Mouse (Mus musculus) erythroblast, embryonic 14.5 days (primary cell): Measurements from ENCODE around the gene Fam205c. TPM values are rescaled to one million over a fixed set of nuclear protein-coding genes. Genes with fewer than 3 reads are reported as not detected.

Source experiments
- H3K27me3 ChIP-seq: 2 replicates; pipeline ENCODE4 v1.6.1; 2012; ENCODE audit warnings: inconsistent platforms; ENCODE audit not compliant: control insufficient read depth
- H3K36me3 ChIP-seq: 2 replicates; pipeline ENCODE4 v1.6.1; 2012; ENCODE audit warnings: mild to moderate bottlenecking, inconsistent platforms; ENCODE audit not compliant: control insufficient read depth
- H3K4me1 ChIP-seq: 2 replicates; pipeline ENCODE4 v1.6.1; 2012; ENCODE audit warnings: inconsistent platforms; ENCODE audit not compliant: control insufficient read depth
- H3K4me3 ChIP-seq: replicated peaks from 2 replicates; pipeline ENCODE3; 2012; ENCODE audit warnings: moderate library complexity, mild to moderate bottlenecking, inconsistent platforms
- H3K9me3 ChIP-seq: 2 replicates; pipeline ENCODE4 v1.6.1; 2012; ENCODE audit warnings: low read length, inconsistent platforms, mixed read lengths; ENCODE audit not compliant: control insufficient read depth
- GATA1 ChIP-seq: IDR thresholded peaks from 2 replicates; pipeline ENCODE4 v1.6.1; 2012; ENCODE audit warnings: low read length, inconsistent platforms, mixed read lengths
- TAL1 ChIP-seq: IDR thresholded peaks from 3 replicates; pipeline ENCODE4 v1.6.1; 2012; ENCODE audit warnings: low read length, inconsistent platforms, mixed read lengths
- polyA plus RNA-seq: library from polyadenylated mRNA; stranded (reverse); fragments of >175 nt; gene quantifications from 2 replicates; pipeline ENCODE4 v1.2.3, GENCODE M21; 2012

Gene Fam205c
- polyA plus RNA-seq, 1 experiment = not detected

DNA sequence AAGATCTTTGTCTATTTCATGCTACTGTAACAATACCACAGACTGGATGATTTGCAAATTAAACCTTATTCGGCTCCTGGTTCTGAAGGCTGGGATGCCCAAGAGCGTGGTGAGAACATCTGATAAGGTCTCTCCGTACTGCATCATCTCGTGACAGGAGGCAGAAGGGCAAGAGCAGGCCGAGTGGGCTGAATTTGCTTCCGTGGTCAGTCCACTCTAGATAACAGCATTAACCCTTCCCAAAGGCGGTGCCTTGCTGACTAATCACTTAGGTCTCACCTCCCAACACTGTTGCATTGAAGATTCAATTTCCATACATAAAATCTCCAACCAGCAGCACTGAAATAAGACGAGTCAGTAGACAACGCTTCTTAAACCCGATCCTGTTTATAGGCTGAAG, 39.4 kb upstream of the Fam205c start:
- H3K4me3 ChIP-seq = no peak overlapping the region
- H3K36me3 ChIP-seq = no peaks in the 10 kb centered on the region
- peaks cover 44% of the 10 kb centered on the region for H3K27me3 ChIP-seq
- peaks cover 2% of the 10 kb centered on the region; the same call in 1 of the 2 replicates for H3K4me1 ChIP-seq
- TF ChIP-seq TAL1 = no peak
- no peak for TF ChIP-seq GATA1
- H3K9me3 ChIP-seq = no peaks in the 10 kb centered on the region

DNA sequence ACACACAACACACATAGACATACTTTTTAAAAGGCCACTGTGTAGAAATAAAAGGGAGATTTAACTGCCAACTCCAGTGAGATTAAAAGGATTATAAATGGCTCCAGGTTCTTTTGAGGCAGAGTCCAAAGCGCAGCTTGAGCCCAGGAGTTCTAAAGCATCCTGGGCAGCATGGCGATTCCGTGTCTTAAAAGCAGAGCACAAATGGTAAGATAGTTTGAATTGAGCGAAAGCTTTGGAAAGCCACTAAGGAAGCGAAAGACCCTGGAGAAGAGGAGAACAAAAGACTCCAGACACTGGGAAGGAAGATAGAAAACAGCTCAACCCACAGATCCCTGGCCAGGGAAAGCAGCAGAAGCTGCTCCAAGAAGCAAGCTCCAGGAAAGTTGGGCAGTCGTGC, 30.9 kb upstream of the Fam205c start:
- Histone ChIP-seq H3K9me3 (no peaks in the 10 kb centered on the region), H3K27me3 (no peaks in the 10 kb centered on the region), H3K4me1 (no peaks in the 10 kb centered on the region), H3K36me3 (no peaks in the 10 kb centered on the region), H3K4me3 (no peak overlapping the region)
- TF ChIP-seq GATA1 = no peak
- no peak for TF ChIP-seq TAL1

DNA sequence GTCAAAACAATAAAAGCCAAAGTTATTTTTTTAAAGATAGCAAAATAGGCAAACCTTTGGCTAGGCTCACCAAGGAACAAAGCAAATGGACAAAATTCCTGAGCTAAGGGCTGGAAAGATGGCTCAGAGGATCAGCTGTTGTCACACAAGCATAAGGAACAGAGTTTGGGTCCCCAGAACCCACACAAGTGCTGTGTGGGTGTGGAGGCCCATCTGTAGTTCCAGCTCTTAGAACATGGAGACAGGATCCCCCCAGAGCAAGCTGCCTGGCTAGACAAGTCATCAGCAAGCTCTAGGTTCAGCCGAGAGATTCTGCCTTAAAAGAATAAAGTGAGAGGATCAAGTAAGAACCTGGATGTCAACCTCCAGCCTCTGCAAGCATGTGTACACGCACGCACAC, 30.5 kb upstream of the Fam205c start:
- Histone ChIP-seq H3K4me1 (no peaks in the 10 kb centered on the region), H3K27me3 (no peaks in the 10 kb centered on the region), H3K36me3 (no peaks in the 10 kb centered on the region), H3K9me3 (no peaks in the 10 kb centered on the region), H3K4me3 (no peak overlapping the region)
- no peak for TF ChIP-seq TAL1
- TF ChIP-seq GATA1 = no peak

DNA sequence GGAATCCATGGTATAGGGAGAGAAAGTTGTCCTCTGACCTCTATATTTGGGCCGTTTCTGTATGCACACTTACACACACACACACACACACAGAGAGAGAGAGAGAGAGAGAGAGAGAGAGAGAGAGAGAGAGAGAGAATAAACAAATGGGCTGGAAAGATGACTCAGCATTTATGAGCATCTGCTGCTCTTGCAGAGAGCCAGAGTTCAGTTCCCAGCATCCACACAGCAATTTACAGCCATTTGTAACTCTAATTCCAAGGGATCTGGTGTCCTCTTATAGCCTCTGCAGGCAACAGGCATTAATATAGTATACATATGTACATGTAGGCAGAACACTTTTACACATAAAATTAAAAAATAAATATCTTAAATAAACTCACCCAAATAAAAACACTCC, 29.9 kb upstream of the Fam205c start:
- Histone ChIP-seq H3K4me3 (no peak overlapping the region), H3K4me1 (no peaks in the 10 kb centered on the region), H3K27me3 (no peaks in the 10 kb centered on the region), H3K36me3 (no peaks in the 10 kb centered on the region), H3K9me3 (no peaks in the 10 kb centered on the region)
- TF ChIP-seq GATA1 (no peak), TAL1 (no peak)

DNA sequence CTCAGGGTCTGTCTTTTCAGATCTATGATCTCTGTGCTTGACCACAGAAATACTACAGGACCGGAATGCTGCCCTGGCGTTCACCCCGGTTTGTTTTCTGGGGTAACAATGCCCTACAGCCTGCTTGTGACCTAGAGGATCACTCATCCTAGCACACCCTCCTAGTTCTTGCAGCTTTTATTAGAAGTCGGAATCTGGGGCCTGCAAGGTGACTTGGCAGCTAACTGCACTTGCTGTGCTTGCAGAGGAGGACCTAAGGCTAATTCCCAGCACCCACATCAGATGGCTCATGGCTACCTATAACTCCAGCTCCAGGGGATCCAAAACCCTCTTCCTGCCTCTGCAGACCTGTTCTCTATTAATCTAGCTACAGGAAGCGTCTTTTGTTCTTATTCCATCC, 28.7 kb upstream of the Fam205c start:
- Histone ChIP-seq H3K9me3 (no peaks in the 10 kb centered on the region), H3K27me3 (no peaks in the 10 kb centered on the region), H3K36me3 (no peaks in the 10 kb centered on the region), H3K4me3 (no peak overlapping the region), H3K4me1 (no peaks in the 10 kb centered on the region)
- TF ChIP-seq GATA1 = no peak
- TF ChIP-seq TAL1 = no peak

DNA sequence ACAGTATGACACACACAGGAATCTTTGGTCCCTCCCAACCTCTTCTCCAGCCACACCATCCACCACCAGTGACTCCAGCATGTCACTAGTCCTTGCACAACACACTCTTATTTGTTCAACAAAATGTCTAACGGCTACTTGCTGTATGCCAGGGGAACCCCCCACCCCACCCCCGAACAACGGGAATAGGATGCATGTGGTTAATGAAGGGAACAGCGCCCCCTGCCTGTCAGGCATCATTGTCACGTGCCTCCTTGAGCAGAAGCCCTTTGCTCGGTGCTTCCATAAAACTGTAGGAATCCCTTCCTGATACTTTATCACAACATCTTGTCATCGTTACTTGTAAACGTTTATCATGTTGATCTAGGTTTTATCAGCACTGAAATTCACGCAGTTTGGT, 28.1 kb upstream of the Fam205c start:
- H3K4me3 ChIP-seq = no peak overlapping the region
- no peaks in the 10 kb centered on the region for H3K36me3 ChIP-seq
- no peaks in the 10 kb centered on the region for H3K27me3 ChIP-seq
- TF ChIP-seq GATA1 (no peak), TAL1 (no peak)
- H3K9me3 ChIP-seq = no peaks in the 10 kb centered on the region
- no peaks in the 10 kb centered on the region for H3K4me1 ChIP-seq

DNA sequence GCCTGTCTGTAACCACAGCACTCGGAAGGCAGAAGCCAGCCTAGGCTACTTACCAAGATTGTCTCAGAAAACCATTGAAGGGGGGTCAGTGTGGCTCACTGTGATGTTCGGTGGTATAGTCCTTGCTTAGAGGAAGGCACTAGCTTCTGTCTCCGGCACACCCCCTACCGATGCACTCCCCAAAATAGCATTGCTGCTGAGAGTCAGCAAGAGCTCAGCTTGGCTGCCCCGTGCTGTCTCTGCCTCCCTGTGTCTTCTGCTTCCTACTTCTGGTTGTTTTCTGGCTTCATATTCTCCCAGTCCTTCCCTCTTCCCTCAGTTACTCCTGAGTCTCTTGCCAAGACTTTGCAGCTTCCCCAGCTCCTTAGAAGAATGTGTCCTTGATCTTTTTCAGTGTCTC, 26.8 kb upstream of the Fam205c start:
- Histone ChIP-seq H3K36me3 (no peaks in the 10 kb centered on the region), H3K9me3 (no peaks in the 10 kb centered on the region), H3K27me3 (no peaks in the 10 kb centered on the region), H3K4me3 (no peak overlapping the region), H3K4me1 (no peaks in the 10 kb centered on the region)
- TF ChIP-seq TAL1 (no peak), GATA1 (no peak)

DNA sequence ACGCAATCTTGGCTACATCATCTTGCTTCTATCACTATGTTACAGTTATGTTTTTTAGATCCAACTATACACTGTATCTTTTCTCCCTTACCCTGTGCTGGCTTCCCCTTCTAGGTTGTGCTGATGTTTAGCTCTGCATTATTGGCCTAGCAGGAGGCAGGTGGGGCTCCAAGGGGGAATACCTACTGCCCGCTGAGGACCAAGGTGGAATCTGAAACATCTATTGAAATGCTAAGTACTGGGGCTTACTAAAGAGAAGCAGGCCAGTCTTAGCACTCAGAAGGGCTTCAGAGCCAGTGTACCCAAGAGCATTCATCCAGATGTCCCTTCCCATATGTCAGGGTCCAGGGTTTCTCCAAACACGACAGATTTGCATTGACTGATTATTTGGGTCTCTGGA, 24.9 kb upstream of the Fam205c start:
- Histone ChIP-seq H3K36me3 (no peaks in the 10 kb centered on the region), H3K4me1 (no peaks in the 10 kb centered on the region), H3K4me3 (no peak overlapping the region), H3K9me3 (no peaks in the 10 kb centered on the region), H3K27me3 (no peaks in the 10 kb centered on the region)
- TF ChIP-seq TAL1 (no peak), GATA1 (no peak)

DNA sequence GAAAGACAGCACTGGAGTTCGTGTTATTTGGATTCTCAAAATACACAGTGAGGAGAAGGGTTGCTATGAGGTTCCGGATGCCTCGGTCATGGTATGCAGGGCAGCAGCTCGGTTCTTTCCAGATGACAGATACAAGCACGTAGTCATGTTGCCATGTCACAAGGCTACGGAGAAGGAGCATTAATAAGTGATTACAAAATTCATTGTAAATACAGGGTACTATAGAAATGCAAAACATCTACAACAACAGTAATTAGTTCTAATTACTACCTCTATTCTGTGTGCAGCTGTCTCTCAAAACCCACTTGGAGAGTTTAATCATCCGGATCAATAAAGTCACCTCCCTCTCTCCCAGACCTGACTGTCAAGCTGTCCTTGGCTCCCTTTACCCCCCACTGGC, 21.1 kb upstream of the Fam205c start:
- no peak for TF ChIP-seq TAL1
- TF ChIP-seq GATA1 = no peak
- H3K36me3 ChIP-seq = no peaks in the 10 kb centered on the region
- no peaks in the 10 kb centered on the region for H3K4me1 ChIP-seq
- no peaks in the 10 kb centered on the region for H3K9me3 ChIP-seq
- no peak overlapping the region for H3K4me3 ChIP-seq
- peaks cover under 1% of the 10 kb centered on the region; the same call in 1 of the 2 replicates for H3K27me3 ChIP-seq

DNA sequence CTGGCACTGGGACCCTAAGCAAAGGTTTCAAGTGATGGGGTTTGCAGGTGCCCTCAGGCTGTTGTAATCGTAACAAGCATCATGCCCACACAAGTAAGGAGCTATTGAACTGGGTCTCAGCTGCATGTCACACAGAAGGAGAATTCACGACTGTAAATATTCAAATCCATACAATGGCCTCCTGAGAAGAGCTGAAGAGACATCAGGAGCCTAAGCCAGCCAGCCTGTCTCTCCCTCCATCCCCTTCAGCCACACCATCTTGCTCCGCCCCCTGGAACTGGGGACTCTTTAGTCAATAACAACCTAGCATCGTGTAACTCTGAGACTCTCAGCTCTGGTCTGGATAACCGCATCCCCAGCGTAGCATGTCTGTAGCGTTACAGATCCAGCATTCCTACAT, 17.1 kb upstream of the Fam205c start:
- H3K36me3 ChIP-seq = no peaks in the 10 kb centered on the region
- H3K4me1 ChIP-seq = no peaks in the 10 kb centered on the region
- no peak overlapping the region for H3K4me3 ChIP-seq
- no peak for TF ChIP-seq GATA1
- TF ChIP-seq TAL1 = no peak
- H3K27me3 ChIP-seq = peaks cover 2% of the 10 kb centered on the region; the same call in 1 of the 2 replicates
- no peaks in the 10 kb centered on the region for H3K9me3 ChIP-seq
